Mouse (Mus musculus) liver, adult (tissue): Measurements from ENCODE around the gene Erbb2.

Experiments
- GATA4 ChIP-seq: IDR thresholded peaks from 2 replicates; pipeline ENCODE4 v1.6.1; 2014; ENCODE audit warnings: mild to moderate bottlenecking, low read length; ENCODE audit not compliant: insufficient replicate concordance

The Erbb2 gene

GRCm38 (mm10) chr11:98479026-98479939, 67.0 kb downstream of the Erbb2 start:
- no peak for TF ChIP-seq GATA4

GRCm38 (mm10) chr11:98479940-98480497, 67.7 kb downstream of the Erbb2 start:
- TF ChIP-seq GATA4: no peak

- no peak for TF ChIP-seq GATA4
These were observed 69.0 kb downstream of the Erbb2 start for GRCm38 (mm10) chr11:98481231-98481630.

- TF ChIP-seq GATA4: no peak
These were observed 69.8 kb downstream of the Erbb2 start for GRCm38 (mm10) chr11:98482067-98482466.

- no peak for TF ChIP-seq GATA4
These were observed 73.5 kb downstream of the Erbb2 start for GRCm38 (mm10) chr11:98485749-98486148.
